Mouse (Mus musculus) A20 (cell line): ENCODE measurements around the gene Pmpca.
A peak's percentile ranks its signal among the peaks of the same experiment; 100 is the strongest.
"Not testable (repeated sequence)": the region's sequence is repeated elsewhere in the genome, so short reads cannot be mapped to it uniquely, and the experiment has no call there.

ENCODE experiments used
- DNase-seq: peaks from one replicate; pipeline ENCODE4 v3.0.0-alpha.2; 2011; ENCODE audit warnings: low read depth, low spot score

The Pmpca gene

DNA sequence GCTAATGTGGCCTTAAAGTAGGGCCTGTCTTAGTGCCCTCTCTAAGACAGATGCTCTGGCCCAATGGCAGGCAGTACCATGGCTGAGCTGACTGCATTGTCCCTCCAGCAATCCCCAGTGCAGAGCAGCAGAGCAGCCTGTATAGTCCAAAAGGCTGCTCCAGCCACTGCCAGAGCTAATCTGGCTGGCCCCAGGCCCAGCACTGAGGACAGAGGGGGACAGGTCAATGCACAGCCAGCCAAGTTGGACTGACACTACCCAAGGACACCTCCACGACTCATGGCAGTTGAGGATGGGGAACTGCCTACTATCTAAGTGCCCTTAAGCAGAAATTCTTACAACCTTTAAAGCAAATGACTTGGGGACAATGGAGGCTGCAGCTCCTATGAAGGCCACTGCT lies 20.6 kb upstream of the Pmpca start:
- DNase-seq = no peak

GRCm38 (mm10) chr2:26372396-26372795 lies 16.7 kb upstream of the Pmpca start:
- DNase-seq = no peak

- DNase-seq = peak; percentile 89
These were observed 8.9 kb upstream of the Pmpca start, which contains the start of gene Snapc4 for GRCm38 (mm10) chr2:26380131-26380771. Snapc4 (minus strand) TSS chr2:26380653.

DNA sequence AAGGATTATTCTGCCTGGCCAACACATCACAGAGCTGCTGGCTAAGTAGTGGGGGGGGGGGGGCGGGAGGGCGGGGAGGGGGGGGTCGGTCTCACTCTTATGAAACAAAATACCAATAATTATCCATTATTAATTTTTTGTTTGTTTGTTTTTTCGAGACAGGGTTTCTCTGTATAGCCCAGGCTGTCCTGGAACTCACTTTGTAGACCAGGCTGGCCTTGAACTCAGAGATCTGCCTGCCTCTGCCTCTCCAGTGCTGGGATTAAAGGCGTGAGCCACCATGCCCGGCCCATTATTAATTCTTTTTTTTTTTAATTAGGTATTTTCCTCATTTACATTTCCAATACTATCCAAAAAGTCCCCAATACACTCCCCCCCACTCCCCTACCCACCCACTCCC lies 8.3 kb upstream of the Pmpca start:
- not testable (repeated sequence) for DNase-seq

- no peak for DNase-seq
These were observed 1.4 kb upstream of the Pmpca start for GRCm38 (mm10) chr2:26387713-26388112.

GRCm38 (mm10) chr2:26388682-26389153 lies 421 bp upstream of the Pmpca start:
- peak; percentile 57 for DNase-seq

DNA sequence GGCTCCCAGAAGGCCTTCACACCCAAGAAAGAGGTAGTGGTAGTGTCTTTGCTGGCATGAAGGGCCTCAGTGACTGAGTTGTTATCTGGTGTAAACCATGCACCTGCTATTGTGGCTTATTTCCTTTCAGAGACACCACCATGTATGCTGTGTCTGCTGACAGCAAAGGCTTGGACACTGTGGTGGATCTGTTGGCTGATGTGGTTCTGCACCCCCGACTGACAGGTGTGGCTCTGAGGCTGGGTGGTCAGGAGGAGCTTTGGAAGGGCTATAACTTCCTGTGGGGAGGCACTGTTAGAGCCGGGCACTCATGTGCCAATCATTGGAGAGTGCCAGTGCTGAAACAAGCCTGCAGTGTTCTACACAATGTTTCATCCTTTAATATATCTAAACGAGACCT lies 1.8 kb downstream of the Pmpca start:
- DNase-seq = no peak

- DNase-seq = no peak
These were observed 2.5 kb downstream of the Pmpca start for GRCm38 (mm10) chr2:26391617-26392016.

DNA sequence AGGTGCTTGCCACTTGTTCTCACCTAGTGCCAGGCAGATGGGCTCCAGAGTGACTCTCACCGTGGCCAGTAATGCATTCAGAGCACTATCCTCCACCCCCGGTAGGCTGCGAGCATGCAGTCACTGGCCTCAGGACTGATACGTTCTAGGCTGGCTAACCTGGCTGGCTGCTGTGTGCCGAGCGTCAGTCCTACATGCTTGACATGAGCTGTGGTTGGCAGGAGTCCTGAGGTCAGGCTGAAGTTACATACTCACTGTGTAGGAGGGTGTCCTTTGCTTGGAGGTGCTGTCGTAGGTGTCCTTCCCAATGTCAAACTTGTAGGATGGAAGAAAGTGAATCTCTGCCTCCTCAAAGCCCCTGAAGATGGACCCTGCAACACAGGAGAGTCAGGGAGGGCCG lies 9.8 kb downstream of the Pmpca start:
- DNase-seq = no peak

GRCm38 (mm10) chr2:26399647-26400046 lies 10.5 kb downstream of the Pmpca start:
- DNase-seq = no peak

DNA sequence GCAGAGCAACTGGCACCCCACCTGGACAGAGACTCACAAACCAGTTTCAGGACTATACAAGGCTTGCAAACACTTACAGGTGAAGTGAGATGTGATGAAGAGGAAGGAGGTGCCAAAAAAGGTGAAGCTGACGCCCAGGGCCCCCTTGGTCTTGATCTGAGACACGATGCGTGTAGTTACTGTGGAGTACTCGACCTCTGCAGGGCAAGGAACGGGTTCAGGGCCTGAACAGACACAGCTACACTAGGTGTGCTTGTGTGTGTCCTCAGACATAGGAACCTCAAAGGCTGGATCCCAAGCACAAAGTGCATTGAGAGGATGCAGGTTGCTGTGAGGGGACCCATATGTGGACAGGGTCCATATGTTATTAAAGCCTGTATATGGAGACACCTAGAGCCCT lies 11.2 kb downstream of the Pmpca start:
- no peak for DNase-seq

DNA sequence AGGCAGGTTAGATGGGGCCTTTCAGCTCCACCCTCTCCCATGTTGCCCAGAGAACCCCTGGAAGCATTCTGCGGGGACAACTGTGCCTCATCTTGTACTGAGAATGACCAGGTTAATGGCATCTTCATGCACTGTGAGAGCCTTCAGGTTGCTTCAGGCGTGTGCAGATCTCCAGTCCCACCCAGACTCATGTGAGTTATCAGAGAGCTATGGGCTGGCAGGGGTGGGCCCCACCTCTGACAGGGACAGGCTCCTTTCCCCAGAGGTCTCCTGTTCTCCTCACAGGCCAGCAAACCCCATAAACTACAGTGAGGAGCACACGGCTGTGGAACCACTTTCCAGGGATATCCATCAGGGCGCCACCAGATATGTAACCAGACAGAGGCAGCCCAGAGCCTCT lies 11.9 kb downstream of the Pmpca start:
- no peak for DNase-seq

- DNase-seq = no peak
These were observed 13.1 kb downstream of the Pmpca start for GRCm38 (mm10) chr2:26402265-26402664.

- DNase-seq = no peak
These were observed 14.2 kb downstream of the Pmpca start for GRCm38 (mm10) chr2:26403306-26403705.

DNA sequence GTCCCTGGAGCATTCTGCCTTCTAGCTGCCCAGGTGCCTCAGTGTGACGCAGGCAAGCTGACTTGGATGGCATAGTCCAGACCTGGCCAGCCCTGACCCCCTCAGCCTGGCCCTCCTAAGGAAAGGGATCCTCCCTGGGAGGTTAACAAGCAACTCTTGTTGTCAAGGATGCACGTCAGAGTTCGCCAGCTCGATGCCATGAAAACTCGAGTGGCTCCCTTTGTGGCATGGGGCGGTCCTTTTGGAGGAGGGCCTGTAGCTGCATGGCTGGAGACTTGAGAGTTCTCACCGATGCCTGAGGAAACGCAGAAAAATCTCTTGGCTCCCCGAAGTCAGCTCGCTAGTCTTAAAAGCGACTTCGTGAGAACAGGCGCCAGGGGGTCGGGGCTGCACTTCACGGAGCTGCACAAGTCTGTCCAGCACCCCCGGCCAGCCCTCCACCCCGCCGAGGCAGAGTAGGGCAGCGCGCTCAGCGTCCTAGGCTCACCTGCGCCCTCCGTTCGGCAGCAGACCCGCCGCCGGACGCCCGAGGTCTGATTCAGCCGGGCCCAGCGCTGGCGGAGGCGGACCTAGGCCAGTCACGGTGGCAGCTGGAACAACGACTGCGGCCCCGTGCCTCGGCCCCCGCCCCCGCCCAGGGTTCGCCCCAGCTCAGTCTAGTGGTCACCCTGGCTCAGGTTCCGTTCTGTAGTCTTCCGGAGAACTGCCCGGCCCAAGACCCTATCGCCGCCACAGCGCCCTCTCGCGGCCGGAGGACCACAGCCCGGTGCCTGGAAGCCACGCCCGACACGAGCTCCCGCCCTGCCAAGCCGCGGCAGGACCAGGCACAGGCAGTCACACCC lies 19.6 kb downstream of the Pmpca start, which contains the start of gene Inpp5e:
Inpp5e (minus strand) TSS at position 689 of the 842 bp plus-strand sequence.
- peak; percentile 93 for DNase-seq

DNA sequence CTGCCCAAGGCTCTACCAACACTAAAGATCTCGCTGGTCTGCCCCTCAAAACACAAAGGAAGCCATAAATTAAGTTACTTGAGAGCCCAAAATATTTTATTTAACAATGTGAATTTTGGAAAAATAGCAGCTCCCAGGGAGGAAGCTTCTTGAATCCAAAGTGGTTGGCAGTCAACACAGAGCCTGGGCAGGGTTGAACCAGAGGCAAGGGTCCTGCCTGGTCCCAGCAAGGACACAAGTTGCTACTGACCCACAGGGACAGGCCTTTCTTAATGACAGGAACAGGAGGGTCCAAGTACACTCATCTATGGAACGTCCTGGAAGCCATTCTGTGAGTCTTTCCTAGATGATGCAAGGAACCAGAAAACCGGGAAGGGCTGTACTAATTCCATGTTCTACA lies 20.2 kb downstream of the Pmpca start:
- DNase-seq = no peak

DNA sequence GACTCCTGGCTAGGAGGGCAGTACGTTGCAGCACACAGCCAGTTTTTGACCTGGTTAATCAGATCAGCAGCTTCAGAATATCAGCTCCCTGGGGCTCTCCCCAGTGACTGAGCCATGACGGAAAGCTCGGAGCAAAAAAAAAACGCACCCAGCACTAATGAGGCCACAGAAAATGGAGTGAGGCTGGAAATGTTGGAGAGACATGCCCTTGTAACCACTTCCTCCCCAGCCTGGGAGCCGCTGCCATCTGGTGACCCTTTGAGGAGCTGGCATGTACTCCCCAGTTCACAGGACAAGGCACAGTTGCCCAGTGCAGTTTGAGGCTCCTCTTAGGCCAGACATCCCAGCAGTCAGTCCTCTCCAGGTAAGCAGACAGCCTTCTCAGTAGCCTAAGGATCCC lies 21.0 kb downstream of the Pmpca start:
- DNase-seq = peak; percentile 25

GRCm38 (mm10) chr2:26410931-26411411 lies 21.8 kb downstream of the Pmpca start:
- no peak for DNase-seq

GRCm38 (mm10) chr2:26417066-26417465 lies 27.9 kb downstream of the Pmpca start:
- DNase-seq = no peak

DNA sequence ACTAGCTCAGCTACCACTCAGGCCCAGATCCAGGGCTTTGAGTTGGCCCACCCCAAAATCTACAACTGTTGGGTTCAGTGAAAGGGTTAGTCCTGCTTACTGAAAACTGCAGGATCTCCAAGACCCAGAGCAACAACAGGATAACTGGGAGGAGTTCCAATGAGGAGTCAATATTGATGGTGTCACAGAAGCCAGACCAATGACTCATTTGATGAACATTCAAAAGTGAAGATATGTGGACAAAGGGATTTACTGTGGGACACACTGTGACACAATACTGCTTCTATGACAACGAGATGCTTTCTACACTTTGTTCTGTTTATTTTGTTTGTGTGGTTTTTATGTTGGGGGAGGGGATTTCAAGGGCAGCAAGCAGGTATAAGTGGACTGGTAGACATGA lies 29.0 kb downstream of the Pmpca start:
- DNase-seq = no peak

DNA sequence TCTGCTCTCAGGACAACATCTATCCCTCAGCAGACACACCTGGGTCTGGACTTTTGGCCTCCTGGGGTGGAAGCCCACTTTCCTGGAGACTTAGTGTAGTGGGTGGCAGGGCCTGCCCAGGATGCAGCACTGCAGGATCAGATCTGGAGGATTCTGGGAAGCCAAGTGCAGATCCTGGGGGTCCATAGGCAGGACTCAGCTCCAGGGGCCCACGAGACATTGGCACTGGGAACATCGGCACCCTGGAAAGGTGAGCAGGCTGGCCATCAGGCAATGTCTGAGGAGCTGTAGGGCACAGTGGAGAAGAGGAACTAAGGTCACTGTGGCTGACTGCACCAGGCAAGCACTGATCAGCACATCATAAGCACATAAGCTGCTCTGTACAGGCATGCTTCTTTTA lies 32.8 kb downstream of the Pmpca start:
- no peak for DNase-seq

- no peak for DNase-seq
These were observed 33.9 kb downstream of the Pmpca start for GRCm38 (mm10) chr2:26423086-26423485.

DNA sequence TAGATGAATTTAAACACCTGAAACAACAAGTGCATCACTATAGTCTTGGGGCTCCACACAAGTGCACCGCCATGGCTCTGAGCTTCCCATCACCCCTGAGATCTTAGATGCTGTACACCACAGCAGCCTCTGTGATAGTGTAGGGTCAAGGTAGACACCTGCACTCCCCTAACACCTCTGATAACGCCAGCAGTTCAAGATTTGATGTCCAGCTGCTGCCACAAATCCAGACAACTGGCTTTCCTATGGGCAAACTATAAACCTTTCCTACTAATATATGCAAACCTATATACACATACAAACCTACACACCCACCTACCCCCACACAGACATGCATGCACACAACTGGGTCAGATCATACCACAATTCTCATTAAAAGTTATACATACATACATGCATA lies 35.4 kb downstream of the Pmpca start:
- DNase-seq = no peak
